Mouse (Mus musculus) heart, embryonic 12.5 days (tissue): ENCODE results near the gene Pdik1l. TPM values are rescaled to one million over a fixed set of nuclear protein-coding genes. Genes with fewer than 3 reads are reported as not detected.

Source experiments
- ATAC-seq: fragments of 200-750 bp; cut with Nextera tagmentation; 2 replicates; pipeline ENCODE4 v1.8.0; 2017; ENCODE audit warnings: moderate TSS enrichment, moderate library complexity; ENCODE audit not compliant: insufficient number of reproducible peaks, low FRiP score
- H3K27ac ChIP-seq: fragments of 300-500 bp; sonication (generic); 2 replicates; pipeline ENCODE4 v1.5.1; 2016; ENCODE audit warnings: mild to moderate bottlenecking, moderate library complexity; ENCODE audit not compliant: poor library complexity, severe bottlenecking
- H3K27me3 ChIP-seq: fragments of 300-500 bp; sonication (generic); replicated peaks from 2 replicates; pipeline ENCODE4 v1.6.1; 2016; ENCODE audit warnings: mild to moderate bottlenecking, moderate library complexity
- H3K36me3 ChIP-seq: fragments of 300-500 bp; sonication (generic); 2 replicates; pipeline ENCODE4 v1.6.1; 2016; ENCODE audit warnings: mild to moderate bottlenecking, moderate library complexity
- H3K4me1 ChIP-seq: fragments of 300-500 bp; sonication (generic); replicated peaks from 2 replicates; pipeline ENCODE4 v1.6.1; 2016; ENCODE audit warnings: mild to moderate bottlenecking
- H3K4me2 ChIP-seq: fragments of 300-500 bp; sonication (generic); 2 replicates; pipeline ENCODE4 v1.6.1; 2016; ENCODE audit warnings: mild to moderate bottlenecking, moderate library complexity
- H3K4me3 ChIP-seq: fragments of 300-500 bp; sonication (generic); 2 replicates; pipeline ENCODE4 v1.5.1; 2016; ENCODE audit warnings: mild to moderate bottlenecking
- H3K9ac ChIP-seq: fragments of 300-500 bp; sonication (generic); 2 replicates; pipeline ENCODE4 v1.6.1; 2016; ENCODE audit warnings: mild to moderate bottlenecking, moderate library complexity
- H3K9me3 ChIP-seq: fragments of 300-500 bp; sonication (generic); replicated peaks from 2 replicates; pipeline ENCODE4 v1.6.1; 2016; ENCODE audit warnings: mild to moderate bottlenecking, moderate library complexity
- WGBS: fragments of 180-500 bp; shearing (Covaris S2); methylation state at CpG from one replicate; pipeline ENCODE4 v1.1.7; 2016; 5-methylcytosine and 5-hydroxymethylcytosine counted together
- polyA plus RNA-seq: library from polyadenylated mRNA; unstranded; fragments of >200 nt; fragmentation: Nextera tagmentation; extraction: Ambion mirVana; gene quantifications from 2 replicates; pipeline ENCODE4 v1.2.1, GENCODE M21; 2016

Pdik1l gene
- polyA plus RNA-seq = 14.9 and 18.1 TPM in 2 replicates

- WGBS = 0% methylated on average over 36 of the region's 43 CpGs
- H3K27me3 ChIP-seq = no peaks in the 10 kb centered on the region
- H3K4me2 ChIP-seq = peak within 1 kb of the TSS; percentile 96
- peak within 1 kb of the TSS; percentile 94 for H3K4me3 ChIP-seq
- peaks cover 41% of the 10 kb centered on the region for H3K4me1 ChIP-seq
- peaks cover 16% of the 10 kb centered on the region for H3K36me3 ChIP-seq
- peak within 1 kb of the TSS; percentile 97 for H3K9ac ChIP-seq
- H3K27ac ChIP-seq = peak within 1 kb of the TSS; percentile 99
- ATAC-seq = peak; percentile 87
- no peaks in the 10 kb centered on the region for H3K9me3 ChIP-seq
Observed at GRCm38 (mm10) chr4:134287575-134288025, at the start of gene Pdik1l. Gene Pdik1l (minus strand): TSS chr4:134287895.

- H3K4me3 ChIP-seq = no peak overlapping the region
- peaks cover 40% of the 10 kb centered on the region for H3K36me3 ChIP-seq
- no peak for ATAC-seq
- H3K27me3 ChIP-seq = no peaks in the 10 kb centered on the region
- H3K27ac ChIP-seq = no peak overlapping the region
- 53% methylated on average over 5 of the region's 5 CpGs for WGBS
- no peak overlapping the region for H3K4me2 ChIP-seq
- peaks cover 21% of the 10 kb centered on the region for H3K4me1 ChIP-seq
- no peak overlapping the region for H3K9ac ChIP-seq
- H3K9me3 ChIP-seq = no peaks in the 10 kb centered on the region
Observed at GRCm38 (mm10) chr4:134330281-134330680, 42.6 kb upstream of the Pdik1l start.

GRCm38 (mm10) chr4:134328832-134329231, 41.1 kb upstream of the Pdik1l start:
- Histone ChIP-seq H3K27ac (no peak overlapping the region), H3K36me3 (peaks cover 53% of the 10 kb centered on the region), H3K27me3 (no peaks in the 10 kb centered on the region), H3K4me3 (no peak overlapping the region), H3K4me1 (peaks cover 21% of the 10 kb centered on the region), H3K9me3 (no peaks in the 10 kb centered on the region), H3K4me2 (no peak overlapping the region), H3K9ac (no peak overlapping the region)
- ATAC-seq = no peak
- 75% methylated on average over 8 of the region's 8 CpGs for WGBS

GRCm38 (mm10) chr4:134328151-134328550, 40.5 kb upstream of the Pdik1l start:
- peaks cover 55% of the 10 kb centered on the region for H3K36me3 ChIP-seq
- H3K9me3 ChIP-seq = no peaks in the 10 kb centered on the region
- WGBS = 50% methylated on average over 8 of the region's 8 CpGs
- no peak for ATAC-seq
- H3K4me1 ChIP-seq = peaks cover 21% of the 10 kb centered on the region
- no peak overlapping the region for H3K9ac ChIP-seq
- H3K4me3 ChIP-seq = no peak overlapping the region
- no peak overlapping the region for H3K4me2 ChIP-seq
- no peak overlapping the region for H3K27ac ChIP-seq
- no peaks in the 10 kb centered on the region for H3K27me3 ChIP-seq

GRCm38 (mm10) chr4:134326859-134327530, 39.3 kb upstream of the Pdik1l start:
- Histone ChIP-seq H3K9me3 (no peaks in the 10 kb centered on the region), H3K9ac (no peak overlapping the region), H3K4me2 (no peak overlapping the region), H3K4me1 (peaks cover 21% of the 10 kb centered on the region), H3K4me3 (no peak overlapping the region), H3K27ac (no peak overlapping the region), H3K27me3 (no peaks in the 10 kb centered on the region), H3K36me3 (peaks cover 67% of the 10 kb centered on the region)
- no peak for ATAC-seq
- WGBS = 53% methylated on average over 5 of the region's 5 CpGs

GRCm38 (mm10) chr4:134324655-134325054, 37.0 kb upstream of the Pdik1l start:
- Histone ChIP-seq H3K4me2 (no peak overlapping the region), H3K9me3 (no peaks in the 10 kb centered on the region), H3K27me3 (no peaks in the 10 kb centered on the region), H3K9ac (no peak overlapping the region), H3K4me3 (no peak overlapping the region), H3K27ac (no peak overlapping the region), H3K36me3 (peaks cover 84% of the 10 kb centered on the region), H3K4me1 (peaks cover 25% of the 10 kb centered on the region)
- no peak for ATAC-seq
- 50% methylated on average over 5 of the region's 5 CpGs for WGBS

GRCm38 (mm10) chr4:134321524-134321923, 33.8 kb upstream of the Pdik1l start:
- H3K4me2 ChIP-seq = no peak overlapping the region
- H3K27me3 ChIP-seq = no peaks in the 10 kb centered on the region
- no peak for ATAC-seq
- no peak overlapping the region for H3K9ac ChIP-seq
- H3K4me3 ChIP-seq = no peak overlapping the region
- peaks cover 81% of the 10 kb centered on the region for H3K36me3 ChIP-seq
- H3K9me3 ChIP-seq = no peaks in the 10 kb centered on the region
- H3K27ac ChIP-seq = no peak overlapping the region
- 64% methylated on average over 3 of the region's 3 CpGs for WGBS
- H3K4me1 ChIP-seq = peaks cover 37% of the 10 kb centered on the region

- no peak for ATAC-seq
- Histone ChIP-seq H3K27ac (peak overlapping the region; percentile 29; the same call in 1 of the 2 replicates), H3K4me1 (peaks cover 39% of the 10 kb centered on the region), H3K4me2 (peak overlapping the region; percentile 34), H3K4me3 (0 out of 2 replicates have a peak overlapping the region, but pooled peaks have one; percentile 10), H3K36me3 (peaks cover 64% of the 10 kb centered on the region), H3K9ac (peak overlapping the region; percentile 32; the same call in 1 of the 2 replicates), H3K9me3 (no peaks in the 10 kb centered on the region), H3K27me3 (no peaks in the 10 kb centered on the region)
- WGBS = 53% methylated on average over 5 of the region's 5 CpGs
Observed at GRCm38 (mm10) chr4:134319674-134320073, 32.0 kb upstream of the Pdik1l start.

GRCm38 (mm10) chr4:134319074-134319473, 31.4 kb upstream of the Pdik1l start:
- peaks cover 59% of the 10 kb centered on the region for H3K36me3 ChIP-seq
- WGBS = 47% methylated on average over 5 of the region's 5 CpGs
- peak overlapping the region; percentile 10; the same call in 1 of the 2 replicates for H3K4me3 ChIP-seq
- peak overlapping the region; percentile 34 for H3K4me2 ChIP-seq
- H3K27ac ChIP-seq = peak overlapping the region; percentile 29
- no peaks in the 10 kb centered on the region for H3K27me3 ChIP-seq
- H3K4me1 ChIP-seq = peaks cover 45% of the 10 kb centered on the region
- no peaks in the 10 kb centered on the region; the same call in 1 of the 2 replicates for H3K9me3 ChIP-seq
- no peak for ATAC-seq
- 0 out of 2 replicates have a peak overlapping the region, but pooled peaks have one; percentile 32 for H3K9ac ChIP-seq

GRCm38 (mm10) chr4:134316390-134316789, 28.7 kb upstream of the Pdik1l start:
- WGBS = 25% methylated on average over 16 of the region's 16 CpGs
- H3K4me1 ChIP-seq = peaks cover 47% of the 10 kb centered on the region
- H3K27me3 ChIP-seq = no peaks in the 10 kb centered on the region
- peak overlapping the region; percentile 74 for H3K4me2 ChIP-seq
- H3K36me3 ChIP-seq = peaks cover 36% of the 10 kb centered on the region
- peak; percentile 65 for ATAC-seq
- H3K9ac ChIP-seq = peak overlapping the region; percentile 77
- H3K9me3 ChIP-seq = peaks cover 5% of the 10 kb centered on the region
- H3K4me3 ChIP-seq = peak overlapping the region; percentile 57
- H3K27ac ChIP-seq = peak overlapping the region; percentile 98

- Histone ChIP-seq H3K4me1 (peaks cover 42% of the 10 kb centered on the region), H3K9ac (peak overlapping the region; percentile 77), H3K9me3 (peaks cover 5% of the 10 kb centered on the region), H3K36me3 (peaks cover 30% of the 10 kb centered on the region), H3K27me3 (no peaks in the 10 kb centered on the region), H3K4me2 (peak overlapping the region; percentile 74), H3K4me3 (peak overlapping the region; percentile 57), H3K27ac (peak overlapping the region; percentile 98)
- WGBS = 21% methylated on average over 9 of the region's 9 CpGs
- ATAC-seq = peak; percentile 59
Observed at GRCm38 (mm10) chr4:134315470-134315869, 27.8 kb upstream of the Pdik1l start.
